Mouse (Mus musculus) hindlimb bud, embryonic 11.5 days (tissue): ENCODE data around the gene Irak4.
A peak's percentile ranks its signal among the peaks of the same experiment; 100 is the strongest.

ENCODE experiments used
- DNase-seq: peaks from one replicate; pipeline ENCODE4 v3.0.0-alpha.2; 2012; ENCODE audit warnings: low read depth, low spot score; ENCODE audit errors: extremely low spot score

Gene Irak4

GRCm38 (mm10) chr15:94543409-94544051 lies at the start of gene Irak4, which contains the start of gene Pus7l:
Irak4 (plus strand) TSS chr15:94543643.
Pus7l (minus strand) TSS chr15:94543547.
- peak; percentile 84 for DNase-seq

GRCm38 (mm10) chr15:94494445-94494844 lies 49.0 kb upstream of the Irak4 start:
- no peak for DNase-seq

GRCm38 (mm10) chr15:94495936-94496335 lies 47.5 kb upstream of the Irak4 start:
- DNase-seq = no peak

DNA sequence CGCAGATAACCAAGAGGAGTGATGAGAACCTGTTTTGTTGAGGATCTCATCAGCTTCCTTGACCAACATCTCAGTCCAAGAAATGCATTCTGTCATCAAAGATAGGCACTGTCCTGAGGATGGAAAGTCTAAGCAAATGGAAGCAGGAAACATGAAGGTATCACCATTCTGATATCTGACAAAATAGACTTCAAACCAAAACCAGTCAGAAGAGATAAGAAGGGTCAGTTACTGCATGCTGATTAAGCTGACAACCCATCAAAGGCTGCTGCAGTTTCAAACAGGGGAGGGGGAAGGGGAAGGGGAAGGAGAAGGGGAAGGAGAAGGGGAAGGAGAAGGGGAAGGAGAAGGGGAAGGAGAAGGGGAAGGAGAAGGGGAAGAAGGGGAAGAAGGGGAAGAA lies 44.2 kb upstream of the Irak4 start:
- DNase-seq = no peak

DNA sequence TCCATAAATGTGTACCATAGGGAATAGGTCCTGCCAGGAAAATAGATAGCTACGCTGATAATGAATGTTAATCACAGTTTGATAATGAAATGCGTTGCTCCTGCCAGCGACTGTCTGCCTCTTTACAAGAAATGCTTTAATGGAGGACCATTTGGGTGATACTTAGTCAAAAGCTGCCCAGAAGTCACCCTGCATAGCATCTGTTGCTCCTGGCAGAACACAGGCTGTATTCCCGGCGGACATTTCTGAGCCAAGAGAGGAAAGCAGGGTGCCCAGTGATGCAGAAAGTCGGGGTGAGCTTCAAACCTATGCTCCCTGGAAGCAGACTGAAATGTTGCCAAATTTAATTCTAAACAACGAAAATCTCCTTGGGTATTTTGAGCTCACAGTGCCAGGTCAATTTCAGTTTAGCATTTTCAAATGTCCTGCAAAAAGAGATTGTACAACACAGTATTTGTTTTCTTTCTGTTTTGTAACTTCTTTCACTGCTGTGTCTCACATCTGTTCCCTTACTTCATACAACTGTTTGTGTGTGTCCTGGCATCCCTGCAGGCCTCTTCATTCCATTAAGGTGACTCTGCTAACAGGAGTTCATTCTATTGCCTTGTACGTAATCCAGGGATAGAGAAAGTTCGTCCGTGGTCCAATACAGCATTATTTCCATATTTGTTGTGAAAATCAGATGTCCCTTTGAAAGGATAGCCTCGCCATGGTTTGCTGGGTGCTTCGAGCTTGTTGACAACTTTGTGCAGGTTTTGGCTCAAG lies 39.8 kb upstream of the Irak4 start:
- no peak for DNase-seq

DNA sequence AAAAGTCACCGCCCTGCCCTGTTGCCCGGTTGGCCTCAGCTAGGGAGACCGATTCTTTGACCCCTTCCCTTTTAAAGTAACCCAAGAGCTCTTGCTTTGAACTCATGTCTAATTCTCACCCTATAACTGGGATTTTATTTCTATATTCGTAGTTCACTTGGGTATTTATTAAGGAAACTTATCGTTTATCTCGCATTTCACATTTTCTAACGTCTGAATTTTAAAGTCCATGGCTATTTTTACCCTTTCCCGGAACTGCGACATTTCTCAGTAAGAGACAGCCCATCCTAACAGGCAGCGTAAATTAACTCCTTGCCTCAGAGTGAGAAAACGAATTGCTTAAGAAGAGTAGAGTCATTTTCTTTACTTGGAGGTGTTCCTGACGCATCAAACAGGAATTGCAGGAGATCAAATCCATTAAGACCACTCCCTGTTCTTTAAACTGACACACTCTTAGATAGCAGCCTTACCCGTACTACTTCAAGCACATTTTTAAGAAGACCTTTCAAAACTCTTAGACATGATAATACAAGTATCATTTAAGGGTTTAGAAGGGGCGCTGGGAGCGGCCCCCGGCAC lies 25.4 kb upstream of the Irak4 start:
- no peak for DNase-seq

- peak; percentile 78 for DNase-seq
Measured at GRCm38 (mm10) chr15:94520205-94520900, 23.1 kb upstream of the Irak4 start.

DNA sequence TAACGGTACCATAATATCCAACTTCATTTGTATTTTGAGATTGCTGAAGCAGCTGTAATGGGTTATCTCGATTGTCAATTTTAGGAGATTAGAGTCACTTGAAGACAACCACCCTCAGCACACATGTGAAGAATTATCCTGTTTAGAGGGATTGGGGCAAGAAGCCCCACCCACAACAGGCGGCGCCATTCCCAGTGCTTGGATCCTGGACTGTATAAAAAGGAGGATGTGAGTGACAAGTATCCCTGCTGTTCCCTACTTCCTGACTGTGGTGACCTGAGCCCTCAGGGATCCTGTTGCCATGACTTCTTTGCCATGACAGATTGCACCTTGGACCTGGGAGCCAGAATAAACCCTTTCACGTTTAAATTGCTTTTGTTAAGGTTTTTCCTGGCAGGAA lies 22.5 kb upstream of the Irak4 start:
- DNase-seq = no peak

- no peak for DNase-seq
Measured at GRCm38 (mm10) chr15:94523251-94523650, 20.2 kb upstream of the Irak4 start.

- DNase-seq = no peak
Measured at GRCm38 (mm10) chr15:94524956-94525355, 18.5 kb upstream of the Irak4 start.

GRCm38 (mm10) chr15:94530519-94530918 lies 12.9 kb upstream of the Irak4 start:
- no peak for DNase-seq

DNA sequence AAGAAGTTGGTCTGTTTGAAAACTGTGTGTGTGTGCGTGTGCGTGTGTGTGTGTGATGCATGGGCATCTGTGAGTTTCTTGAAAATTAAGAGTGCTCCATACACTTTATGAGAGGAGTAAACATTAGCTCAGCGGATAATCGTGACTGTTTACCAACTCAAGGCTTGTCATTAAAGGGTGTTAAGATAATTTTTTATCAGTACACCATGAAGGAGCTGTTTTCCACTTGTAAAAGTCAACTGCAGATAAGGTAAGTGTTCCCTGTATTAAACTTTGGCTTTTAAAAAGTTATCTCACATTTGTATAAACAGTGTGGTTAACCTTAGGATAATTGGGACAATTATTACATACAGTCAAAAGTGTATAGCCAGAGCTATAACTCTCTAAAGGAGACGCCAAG lies 11.1 kb upstream of the Irak4 start:
- DNase-seq = no peak

DNA sequence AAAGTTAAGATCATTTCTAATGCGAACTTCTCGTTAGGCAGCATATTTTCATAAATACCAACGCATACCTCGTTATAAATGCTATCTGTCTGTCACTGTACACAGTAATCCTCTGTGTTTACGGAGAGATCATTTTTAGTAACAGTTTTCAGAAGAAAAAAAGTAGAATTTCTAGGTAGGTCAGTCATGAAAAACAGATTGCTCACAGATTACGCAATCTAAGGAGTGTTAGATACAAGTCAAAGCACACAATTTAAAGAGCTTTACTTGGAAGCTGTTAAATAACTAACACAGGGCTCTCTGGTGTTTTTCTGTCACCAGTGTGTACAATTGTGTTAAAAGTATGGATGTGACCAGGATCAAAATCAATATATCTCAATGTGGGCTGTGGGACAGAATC lies 10.5 kb upstream of the Irak4 start:
- no peak for DNase-seq

DNA sequence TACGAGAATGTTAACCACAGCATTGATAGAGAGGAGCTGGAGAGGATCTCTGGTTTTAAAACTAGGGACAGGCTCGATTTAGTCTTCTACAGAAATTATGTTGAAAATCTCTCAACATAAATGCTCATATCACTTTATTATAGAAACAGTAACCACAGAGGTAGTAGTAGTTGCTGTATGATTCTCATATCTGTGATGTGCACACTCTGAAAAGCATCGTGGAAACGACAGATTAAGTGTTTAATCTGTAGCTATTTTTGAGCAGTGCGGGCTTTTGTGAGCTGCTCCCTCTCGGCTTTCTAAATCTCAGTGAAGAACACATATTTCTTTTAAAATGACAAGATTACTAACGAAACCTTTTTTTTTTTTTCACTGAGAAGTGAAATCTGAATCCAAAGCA lies 7.9 kb upstream of the Irak4 start:
- DNase-seq = no peak

- DNase-seq = no peak
Measured at GRCm38 (mm10) chr15:94539296-94539695, 4.1 kb upstream of the Irak4 start.

DNA sequence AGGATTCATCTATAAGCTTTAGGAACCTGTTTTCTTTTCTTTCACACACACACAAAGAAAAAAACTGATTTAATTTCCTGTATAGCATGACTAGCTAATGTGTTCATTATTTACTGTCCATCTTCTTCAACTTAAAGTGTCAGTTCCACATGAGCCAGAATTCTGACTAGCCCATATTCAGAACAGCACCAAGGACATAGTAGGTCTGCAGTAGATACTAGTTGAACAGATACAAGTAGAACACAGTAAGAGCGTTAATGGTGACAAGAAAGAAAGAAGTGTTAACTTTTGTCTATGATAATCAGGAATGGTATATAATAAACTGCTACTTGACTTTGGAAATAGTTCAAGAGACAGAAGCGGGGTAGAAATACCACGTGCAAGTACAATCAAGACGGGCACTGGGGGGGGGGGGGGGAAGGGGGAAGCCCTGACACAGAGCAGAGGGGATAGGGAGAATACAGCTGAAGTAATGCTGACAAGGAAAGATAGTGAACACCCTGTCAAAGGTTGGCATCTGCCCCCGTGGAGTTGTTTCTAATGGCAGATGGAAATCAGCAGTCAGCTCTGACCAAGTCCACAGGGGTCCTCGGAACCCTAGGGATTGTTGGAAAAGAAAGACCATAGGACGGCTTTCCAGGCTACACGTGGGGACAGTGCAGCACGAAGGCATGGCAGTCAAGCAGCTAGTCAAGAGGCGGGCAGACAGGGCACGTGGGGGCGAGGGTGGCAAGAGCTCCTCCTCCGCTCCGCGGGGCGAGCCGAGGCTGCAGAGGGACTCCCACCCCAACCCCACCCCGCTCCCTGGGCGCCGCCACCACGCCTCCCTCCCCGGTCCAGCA lies 655 bp upstream of the Irak4 start:
- DNase-seq = no peak

DNA sequence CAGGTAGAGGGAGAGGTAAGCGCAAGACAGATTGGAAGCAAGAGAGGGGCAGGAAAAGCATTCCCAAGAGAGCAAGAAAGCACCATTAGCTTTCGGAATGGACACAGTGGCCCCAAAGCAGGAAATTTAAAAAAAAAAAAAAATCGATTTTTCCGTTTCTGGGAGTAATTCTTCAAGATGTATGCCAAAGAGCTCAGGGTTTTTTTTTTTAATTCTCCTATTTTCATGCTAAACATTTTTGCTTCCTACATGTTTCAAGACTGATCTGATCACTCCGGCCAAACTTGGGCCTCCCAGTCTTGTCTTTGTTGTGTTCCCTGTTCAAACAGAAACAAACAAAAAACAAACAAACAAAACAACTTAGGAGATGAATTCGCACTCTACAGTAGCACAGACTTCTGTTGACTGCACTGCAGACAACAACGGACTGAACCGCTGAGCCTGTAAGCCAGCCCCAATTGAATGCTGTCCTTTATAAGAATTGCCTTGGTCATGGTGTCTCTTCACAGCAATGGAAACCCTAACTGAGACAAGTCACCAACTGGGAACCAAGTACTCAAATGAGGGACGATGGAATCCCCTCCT lies 701 bp downstream of the Irak4 start:
- DNase-seq = no peak

GRCm38 (mm10) chr15:94544844-94545243 lies 1.4 kb downstream of the Irak4 start:
- no peak for DNase-seq

DNA sequence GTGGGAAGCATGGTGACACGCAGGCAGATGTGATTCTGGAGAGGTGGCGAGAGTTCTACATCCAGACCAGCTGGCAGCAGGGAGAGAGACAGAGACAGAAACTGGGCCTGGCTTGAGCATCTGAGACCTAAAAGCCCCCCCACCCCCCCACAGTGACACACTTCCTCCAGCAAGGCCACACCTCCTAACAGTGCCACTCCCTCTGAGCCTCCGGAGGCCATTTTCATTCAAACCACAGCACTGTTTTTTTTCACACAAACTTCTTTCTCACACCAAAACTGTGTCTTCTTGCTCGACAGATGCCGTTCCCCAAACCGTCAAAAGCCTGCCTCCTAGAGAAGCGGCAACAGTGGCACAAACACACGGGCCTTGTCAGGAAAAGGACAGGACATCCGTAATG lies 10.1 kb downstream of the Irak4 start:
- no peak for DNase-seq

DNA sequence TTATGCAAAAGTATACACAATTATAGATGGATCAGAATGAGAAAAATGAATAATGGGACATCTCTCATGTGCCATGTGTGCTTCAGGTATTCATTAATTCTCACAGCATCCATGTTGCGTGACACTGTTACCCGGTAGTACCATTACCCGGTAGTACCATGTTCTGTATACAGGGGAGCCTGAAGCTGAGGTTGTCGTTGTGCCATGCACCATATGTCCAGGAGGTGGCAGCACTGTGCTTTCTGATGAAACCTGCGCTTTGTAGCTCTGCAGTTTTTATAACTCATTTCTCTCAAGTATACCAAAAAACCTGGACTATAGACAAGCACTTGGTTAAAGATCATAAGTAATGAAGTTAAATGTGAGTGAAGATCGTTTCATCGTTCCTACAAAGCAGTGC lies 14.0 kb downstream of the Irak4 start:
- DNase-seq = peak; percentile 86
